Mouse (Mus musculus) megakaryocyte, embryonic 14.5 days (primary cell): ENCODE measurements around the gene Lrmda.

Experiments
- FLI1 ChIP-seq: IDR thresholded peaks from 2 replicates; pipeline ENCODE4 v1.6.1; 2012; ENCODE audit warnings: low read length, inconsistent platforms, mixed read lengths
- GATA1 ChIP-seq: IDR thresholded peaks from 3 replicates; pipeline ENCODE4 v1.6.1; 2012; ENCODE audit warnings: mixed read lengths, low read length, inconsistent platforms, borderline replicate concordance

DNA sequence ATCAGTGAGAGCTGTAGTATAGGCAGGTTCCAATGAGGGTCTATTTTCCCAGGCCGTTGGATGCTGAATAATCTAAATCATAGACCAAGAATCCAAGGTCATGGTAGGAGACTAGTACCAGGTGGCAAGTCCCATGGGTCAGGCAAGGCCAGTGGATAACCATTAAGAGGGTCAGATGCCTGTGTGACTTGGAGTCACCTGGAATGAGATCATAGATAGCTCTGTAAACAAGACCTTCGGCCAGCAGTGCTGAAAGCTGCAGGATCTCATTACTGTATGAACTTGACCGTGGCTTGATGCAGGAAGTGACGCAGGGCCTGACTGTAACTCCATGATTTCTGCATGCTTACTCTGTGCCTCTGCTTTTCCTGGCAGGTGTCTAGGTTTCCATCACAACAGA lies 402.2 kb downstream of the Lrmda start:
- TF ChIP-seq GATA1 (no peak), FLI1 (no peak)
